Mouse (Mus musculus) gastrocnemius, postnatal 25 days (tissue): ENCODE measurements around the gene Nckap1. TPM values are rescaled to one million over a fixed set of nuclear protein-coding genes. Genes with fewer than 3 reads are reported as not detected.

Source experiments
- DNase-seq: peaks from one replicate; pipeline ENCODE4 v3.0.0; 2022
- long read RNA-seq, 2 experiments: library from polyadenylated mRNA; stranded (forward); transcript quantifications; one replicate each; pipeline ENCODE4 v2.0.0; 2021
- total RNA-seq, 2 experiments: library from RNA; stranded (reverse); gene quantifications; 1 replicate in 1 of 2; 2 replicates in 1 of 2; pipeline ENCODE4 v1.2.3; 2021

Gene Nckap1
- total RNA-seq = 10 to 100 TPM; 42.1 to 49.0 TPM
- long read RNA-seq, experiment 1, full-length matches to known transcripts = 5 of 13 reads
- long read RNA-seq, experiment 1, partial matches to known transcripts = 4 of 13 reads
- long read RNA-seq, experiment 1, other reads (novel, unspliced or antisense) = 4 of 13 reads
- long read RNA-seq, experiment 2, full-length matches to known transcripts = 18 of 27 reads
- long read RNA-seq, experiment 2, partial matches to known transcripts = 5 of 27 reads
- long read RNA-seq, experiment 2, other reads (novel, unspliced or antisense) = 4 of 27 reads

DNA sequence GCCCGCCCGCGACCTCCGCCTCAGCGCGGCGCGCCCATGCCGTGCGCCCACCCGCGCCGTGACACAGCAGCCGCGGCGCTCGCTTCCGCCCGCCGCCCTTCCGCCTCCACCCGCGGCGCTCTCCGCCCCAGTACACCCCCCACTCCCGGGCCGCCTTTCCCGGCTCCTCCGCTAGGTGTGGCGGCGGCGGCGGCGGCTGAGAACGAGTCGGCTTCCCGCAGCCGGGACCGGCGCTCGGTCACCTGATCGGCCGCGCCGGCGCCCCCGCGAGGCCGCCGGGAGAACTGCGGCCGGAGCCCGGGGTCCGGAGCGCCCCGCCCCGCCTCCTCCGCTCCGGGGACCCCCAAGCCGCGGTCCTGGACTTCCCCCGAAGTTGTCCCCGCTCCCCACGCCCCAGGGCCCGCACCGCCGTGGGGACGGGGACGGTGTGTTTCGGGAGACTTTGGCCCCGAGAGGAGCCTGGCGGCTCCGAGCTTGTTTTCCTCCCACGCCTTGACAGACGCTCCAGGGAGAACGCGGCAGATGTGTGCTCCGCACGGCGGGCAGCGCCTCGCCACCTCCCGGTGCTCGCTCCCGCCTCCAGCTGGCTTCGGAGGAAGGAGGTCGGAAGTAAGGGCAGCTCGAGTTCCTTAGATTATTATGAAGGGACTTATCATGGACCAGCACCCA lies at the start of gene Nckap1:
TSS of gene Nckap1 (minus strand) at position 338 of the 669 bp plus-strand sequence.
- DNase-seq = peak; percentile 90

DNA sequence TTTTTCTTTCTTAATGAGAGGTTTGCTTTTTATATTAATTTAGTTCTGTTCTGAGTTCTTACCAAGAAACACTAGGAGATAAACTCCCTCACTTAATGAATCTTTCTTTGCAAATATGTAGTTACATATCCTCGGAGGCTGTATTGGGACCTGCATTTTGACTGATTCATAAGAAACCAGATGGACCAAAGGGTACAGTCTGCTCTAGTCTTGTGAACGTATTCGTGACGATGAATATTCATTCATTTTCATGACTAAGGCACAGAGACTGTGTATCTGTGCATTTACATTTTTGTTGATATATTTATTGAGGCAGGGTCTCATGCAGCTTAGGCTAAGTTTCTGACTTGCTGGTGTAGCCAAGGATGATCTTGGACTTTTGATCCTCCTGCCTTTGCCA lies 43.3 kb upstream of the Nckap1 start:
- DNase-seq = no peak

DNA sequence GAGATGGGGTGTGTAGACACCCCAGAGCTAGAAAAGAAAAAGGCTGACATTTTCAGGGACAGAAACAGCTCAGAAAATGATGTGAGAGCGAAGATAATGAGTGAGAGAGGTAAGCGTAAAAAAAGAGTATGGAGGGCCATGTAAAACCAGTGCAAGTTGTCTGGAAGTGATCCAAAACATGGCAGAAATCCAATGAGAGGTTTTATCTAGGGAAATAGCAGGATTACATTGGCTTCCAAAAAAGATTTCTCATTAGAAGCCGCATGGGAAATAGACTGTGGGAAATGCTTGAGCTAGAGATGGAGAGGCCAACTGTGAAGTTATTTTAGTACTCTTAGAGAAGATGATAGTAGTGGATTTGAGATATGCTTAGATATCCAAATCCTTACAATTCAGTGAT lies 40.7 kb upstream of the Nckap1 start:
- DNase-seq = no peak

DNA sequence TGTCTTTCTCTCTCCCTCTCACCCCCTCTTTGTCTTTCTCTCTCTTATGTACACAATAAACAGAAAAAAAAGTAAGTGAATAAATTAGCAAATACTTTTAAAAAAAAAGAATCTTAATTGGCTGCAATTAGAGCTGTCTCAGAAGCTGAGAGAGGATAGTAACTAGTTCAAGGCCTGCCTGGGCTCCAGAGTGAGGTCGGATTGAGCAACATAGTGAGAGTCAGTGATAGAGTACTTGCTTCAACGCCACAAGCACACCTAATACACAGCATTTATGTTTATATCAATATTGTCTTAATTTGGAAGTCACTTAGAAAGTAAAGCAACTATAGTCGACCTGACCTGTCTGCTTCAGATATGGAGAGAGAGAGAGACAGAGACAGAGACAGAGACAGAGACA lies 37.8 kb upstream of the Nckap1 start:
- DNase-seq = no peak

GRCm38 (mm10) chr2:80616854-80617737 lies 35.9 kb upstream of the Nckap1 start, which contains the start of the genes Dusp19 and Nup35:
Dusp19 (plus strand) TSS chr2:80617045.
Nup35 (plus strand) TSS chr2:80617236.
- peak; percentile 92 for DNase-seq

DNA sequence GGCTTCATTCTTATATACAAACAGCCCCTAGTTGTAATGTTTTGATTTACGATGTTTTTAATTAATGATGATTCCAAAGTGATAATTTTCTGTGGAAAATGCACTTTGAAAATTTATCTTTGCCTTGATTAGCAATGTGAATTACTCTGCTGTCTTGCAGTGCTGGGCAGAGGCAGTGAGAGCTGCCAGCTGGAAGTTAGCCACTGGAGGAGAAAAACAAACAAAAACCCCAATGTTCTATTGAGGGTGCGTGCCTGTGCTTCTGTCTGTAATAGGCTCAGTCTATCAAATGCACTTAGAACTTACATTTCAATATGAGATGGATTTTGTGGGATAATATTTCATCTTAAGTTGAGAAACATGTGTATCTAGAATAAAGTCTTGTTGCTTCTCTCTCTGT lies 31.6 kb upstream of the Nckap1 start:
- DNase-seq = no peak

- no peak for DNase-seq
Observed at GRCm38 (mm10) chr2:80612286-80612685, 31.1 kb upstream of the Nckap1 start.

- DNase-seq = no peak
Observed at GRCm38 (mm10) chr2:80603771-80604426, 22.7 kb upstream of the Nckap1 start.

DNA sequence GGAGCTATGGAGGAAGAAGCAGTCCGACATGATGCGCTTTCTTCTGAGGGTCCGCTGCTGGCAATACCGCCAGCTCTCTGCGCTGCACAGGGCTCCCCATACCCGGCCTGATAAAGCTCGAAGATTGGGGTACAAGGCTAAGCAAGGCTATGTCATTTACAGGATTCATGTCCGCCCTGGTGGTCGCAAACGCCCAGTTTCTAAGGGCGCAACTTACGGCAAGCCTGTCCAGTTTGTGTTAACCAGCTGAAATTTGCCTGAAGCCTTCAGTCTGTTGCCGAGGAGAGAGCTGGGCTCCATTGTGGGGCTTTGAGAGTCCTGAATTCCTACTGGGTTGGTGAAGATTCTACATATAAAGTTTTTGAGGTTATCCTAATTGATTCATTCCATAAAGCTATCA lies 21.6 kb upstream of the Nckap1 start:
- DNase-seq = no peak

DNA sequence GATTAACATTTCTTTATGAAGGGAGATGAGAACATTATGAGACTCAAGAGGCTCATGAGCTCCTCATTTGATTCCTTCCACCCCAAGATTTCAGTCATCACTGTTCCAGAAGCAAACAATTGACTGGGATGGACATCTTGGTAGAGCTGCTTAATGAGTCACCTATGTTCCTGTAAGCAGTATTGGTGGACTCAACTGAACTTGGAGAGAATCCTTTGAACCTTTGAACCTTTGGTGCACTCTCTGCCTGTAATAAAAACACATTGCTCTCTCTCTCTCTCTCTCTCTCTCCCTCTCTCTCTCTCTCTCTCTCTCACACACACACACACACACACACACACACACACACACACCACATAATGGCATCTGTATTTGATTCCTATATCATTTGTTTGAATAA lies 19.4 kb upstream of the Nckap1 start:
- no peak for DNase-seq

GRCm38 (mm10) chr2:80599850-80600249 lies 18.7 kb upstream of the Nckap1 start:
- no peak for DNase-seq

GRCm38 (mm10) chr2:80596960-80597359 lies 15.8 kb upstream of the Nckap1 start:
- DNase-seq = no peak

DNA sequence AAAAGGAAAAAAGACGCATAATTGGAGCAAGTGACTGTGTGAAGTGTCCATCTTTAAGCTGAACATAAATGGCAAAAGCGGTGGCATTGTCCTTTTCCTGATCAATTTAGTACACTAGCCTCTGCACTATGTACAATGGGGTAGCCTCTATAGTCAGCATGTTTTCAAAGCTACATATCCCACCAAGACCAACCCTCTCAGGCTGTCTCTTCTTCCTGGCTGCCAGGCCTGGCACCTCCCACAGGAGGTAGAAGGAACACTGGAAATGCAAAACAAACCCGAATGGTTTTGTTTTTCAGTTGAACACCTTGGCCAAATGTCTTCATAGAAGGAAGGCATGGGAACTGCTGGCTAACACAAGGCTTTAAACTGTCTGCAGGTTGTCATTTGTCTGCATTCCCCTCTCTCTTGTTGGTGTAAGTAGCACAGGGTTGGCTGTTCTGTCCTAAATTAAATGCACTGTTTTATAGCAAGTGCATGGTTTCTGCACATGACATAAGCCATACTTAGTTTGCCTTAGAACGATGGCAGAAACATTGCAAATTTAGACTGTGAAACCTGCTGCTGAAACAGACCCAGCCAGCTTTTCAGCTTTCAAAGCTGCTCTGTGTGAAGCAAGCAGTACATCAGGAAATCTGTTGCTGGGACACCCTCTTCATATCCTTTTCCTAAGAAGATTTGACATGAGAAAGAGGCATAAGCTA lies 13.2 kb upstream of the Nckap1 start:
- DNase-seq = no peak

- no peak for DNase-seq
Observed at GRCm38 (mm10) chr2:80582356-80582755, 1.2 kb upstream of the Nckap1 start.

- DNase-seq = no peak
Observed at GRCm38 (mm10) chr2:80580311-80580961, 744 bp downstream of the Nckap1 start.

GRCm38 (mm10) chr2:80579253-80579891 lies 1.8 kb downstream of the Nckap1 start:
- DNase-seq = no peak

DNA sequence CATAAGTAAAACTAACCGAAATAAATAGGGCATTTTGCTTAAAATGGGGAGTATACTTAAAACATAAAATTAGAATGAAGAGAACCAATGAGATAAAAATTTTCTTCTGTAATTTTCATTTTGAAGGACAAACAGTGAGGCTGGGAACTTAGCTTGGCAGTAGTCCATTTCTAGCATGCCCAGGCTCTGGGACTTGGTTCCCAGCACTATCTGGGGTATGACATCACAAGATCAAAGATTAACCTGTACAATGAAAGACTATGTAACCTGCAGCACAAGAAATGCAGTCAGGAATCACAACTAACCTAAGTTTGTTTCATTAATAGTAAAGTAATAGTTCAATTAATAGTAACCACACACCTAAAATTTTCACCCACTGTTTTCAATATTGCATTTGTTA lies 3.9 kb downstream of the Nckap1 start:
- DNase-seq = no peak

GRCm38 (mm10) chr2:80570656-80571055 lies 10.5 kb downstream of the Nckap1 start:
- DNase-seq = no peak

DNA sequence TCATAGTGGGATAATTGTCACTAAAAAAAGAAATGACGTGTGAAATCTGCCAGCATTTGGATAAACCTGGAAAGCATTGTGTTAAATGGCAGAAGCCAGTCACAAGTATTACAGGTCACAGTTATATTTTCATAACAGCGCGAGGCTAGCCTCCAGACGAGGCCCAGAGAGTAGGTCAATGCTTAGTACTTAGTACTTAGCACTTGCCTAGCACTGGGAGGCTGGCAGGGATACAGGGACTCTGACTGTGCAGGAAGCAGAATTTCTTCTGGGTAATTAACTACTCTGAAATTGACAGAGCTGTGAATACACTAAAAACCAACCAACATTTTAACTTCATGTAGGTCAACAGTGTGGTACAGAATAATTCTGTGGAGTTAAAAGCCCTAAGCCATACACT lies 13.8 kb downstream of the Nckap1 start:
- DNase-seq = no peak

DNA sequence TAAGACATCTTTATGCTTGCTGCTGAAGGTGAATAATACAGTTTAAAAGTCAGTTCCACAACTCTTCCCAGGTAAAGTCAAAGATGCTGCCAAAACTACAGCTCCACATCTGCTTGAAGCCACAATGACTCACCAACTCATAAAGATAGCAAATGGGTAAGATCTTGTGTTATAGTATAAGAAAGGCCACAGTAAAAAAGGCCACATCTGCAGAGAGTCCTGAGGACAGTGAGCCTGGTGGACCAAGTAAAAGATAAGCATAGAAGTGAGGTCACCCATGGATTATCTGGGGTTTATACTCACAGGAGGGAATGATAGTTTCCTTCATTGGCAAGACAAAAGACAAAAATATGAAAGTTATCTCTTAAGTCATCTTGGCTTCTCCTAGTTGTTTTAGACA lies 18.9 kb downstream of the Nckap1 start:
- no peak for DNase-seq

DNA sequence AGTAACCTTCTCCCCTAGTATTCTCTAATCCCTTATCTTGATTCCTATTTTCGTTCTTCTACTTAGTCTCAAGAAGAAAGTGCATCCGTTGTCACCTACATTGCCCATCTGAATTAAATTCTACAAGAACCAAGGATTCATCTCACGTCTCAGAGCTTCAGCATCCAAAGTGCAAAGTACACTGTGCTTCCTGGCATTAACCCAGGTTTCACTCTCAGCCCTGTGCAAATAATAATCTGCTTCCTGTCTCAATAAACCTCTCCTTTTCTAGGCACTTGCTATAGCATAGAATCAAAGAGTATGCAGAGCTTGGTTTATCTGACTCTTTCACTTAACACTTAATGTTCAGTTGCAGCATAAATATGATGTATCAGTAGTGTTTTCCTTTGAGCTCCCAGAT lies 19.7 kb downstream of the Nckap1 start:
- no peak for DNase-seq
